20 mouse cellular contexts compared by ENCODE assay signal in the genomic region with DNA sequence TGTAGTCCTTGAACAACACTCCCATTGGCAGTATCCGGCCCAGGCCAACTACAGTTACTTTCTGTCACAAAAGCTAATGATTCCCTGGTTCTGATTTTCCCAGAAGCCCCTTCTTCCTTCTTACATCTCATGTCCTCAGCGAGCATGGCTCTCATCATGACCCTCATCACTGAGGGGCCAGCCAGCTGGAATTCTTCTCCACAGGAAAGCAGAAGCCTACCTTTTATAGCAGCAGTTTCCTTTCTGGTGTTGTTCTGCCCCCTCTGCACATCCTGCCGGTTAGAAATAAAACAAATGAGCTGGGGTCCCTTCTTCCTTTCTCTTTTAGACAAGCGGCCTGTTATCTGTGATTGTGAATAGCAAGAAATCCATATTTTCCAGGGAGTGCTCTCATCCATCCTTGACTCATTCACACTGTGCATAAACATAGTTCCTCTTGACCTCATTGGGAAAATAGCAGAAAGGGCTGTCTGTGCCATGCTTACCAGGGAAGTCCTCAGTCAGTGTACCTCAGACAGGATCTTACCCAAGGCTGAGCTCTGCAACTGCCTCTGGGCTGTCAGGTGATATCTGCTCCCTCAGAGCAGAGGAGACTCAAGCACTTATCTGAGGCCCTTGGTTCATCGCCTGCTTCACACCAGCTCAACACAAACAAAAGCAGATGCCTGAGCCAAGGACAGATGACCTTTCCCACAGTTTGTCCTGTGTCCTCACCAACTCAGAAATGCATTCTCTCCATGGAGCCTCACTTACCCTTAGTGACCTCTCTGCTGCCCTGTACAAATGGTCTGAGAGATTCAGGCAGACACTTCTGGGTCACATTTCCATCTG. TPM values are rescaled to one million over a fixed set of nuclear protein-coding genes. Genes with fewer than 3 reads are reported as not detected.
DNase-seq lines count a peak whose midpoint lies in the region; ATAC-seq and TF ChIP-seq lines count a peak whose summit lies in the region.
"Had no signal": no experiment of that assay in that cellular context is flagged by ENCODE, and none has a peak within 500 bp of the region (broad histone marks: within the 10 kb centered on the region; RNA-seq: fewer than 3 reads in every experiment).

No protein-coding gene starts in this region.

- WGBS in intestine, embryonic 14.5 days = 34% methylated on average over 5 of the region's 5 CpGs
- 48% methylated on average over 5 of the region's 5 CpGs for WGBS in intestine, postnatal 0 days
- WGBS in heart, postnatal 0 days = 31% methylated on average over 5 of the region's 5 CpGs

- no peak overlapping the region for H3K4me3 ChIP-seq in intestine, embryonic 14.5 days (ENCODE audit: low read depth, low read length)
- H3K4me3 ChIP-seq in intestine, postnatal 0 days (ENCODE audit: low read depth, low read length) = no peak overlapping the region
- H3K4me3 ChIP-seq in heart, postnatal 0 days (ENCODE audit: low read depth, low read length) = no peak overlapping the region
- H3K4me3 ChIP-seq: lung, embryonic 15.5 days had no signal

- TF ChIP-seq EP300 in heart, postnatal 0 days (IDR thresholded peaks at IDR 0.05; ENCODE audit: low read depth) = no peak

- H3K4me2 ChIP-seq in intestine, embryonic 14.5 days (ENCODE audit: low read length) = no peak overlapping the region
- H3K4me2 ChIP-seq in intestine, postnatal 0 days (replicated peaks; ENCODE audit: low read depth) = no peak overlapping the region
- H3K4me2 ChIP-seq in heart, postnatal 0 days (ENCODE audit: low read depth, low read length) = no peak overlapping the region
- H3K4me2 ChIP-seq: lung, embryonic 15.5 days had no signal

- H3K27me3 ChIP-seq in intestine, embryonic 14.5 days (replicated peaks; ENCODE audit: control insufficient read depth, insufficient read depth, low read length) = no peaks in the 10 kb centered on the region
- H3K27me3 ChIP-seq in intestine, postnatal 0 days (replicated peaks; ENCODE audit: control insufficient read depth, insufficient read depth, low read length) = no peaks in the 10 kb centered on the region
- no peaks in the 10 kb centered on the region for H3K27me3 ChIP-seq in heart, postnatal 0 days (ENCODE audit: control insufficient read depth, insufficient read depth, low read length)
- H3K27me3 ChIP-seq: lung, embryonic 15.5 days had no signal

- H3K9ac ChIP-seq in intestine, embryonic 14.5 days (ENCODE audit: low read length) = no peak overlapping the region
- H3K9ac ChIP-seq in intestine, postnatal 0 days (ENCODE audit: low read depth, low read length) = no peak overlapping the region
- H3K9ac ChIP-seq in heart, postnatal 0 days (replicated peaks; ENCODE audit: low read depth, low read length) = no peak overlapping the region; the same call in 1 of the 2 replicates
- H3K9ac ChIP-seq: lung, embryonic 15.5 days had no signal

- ATAC-seq in intestine, embryonic 14.5 days (replicated peaks; ENCODE audit: low FRiP score, low TSS enrichment, low read depth) = no peak
- no peak for ATAC-seq in intestine, postnatal 0 days
- ATAC-seq in heart, postnatal 0 days (ENCODE audit: insufficient read depth, low read depth) = peak; percentile 68
- ATAC-seq in inflammation-experienced regulatory T-cells, adult 6 months = no peak

- peak; percentile 45 for DNase-seq in intestine, embryonic 14.5 days (ENCODE audit: low spot score)
- DNase-seq in brain, adult 2 months (ENCODE audit: low read depth, low spot score) = peak; percentile 2
- DNase-seq in heart, adult 8-10 months (ENCODE audit: low spot score) = peak; percentile 1
- DNase-seq in heart, postnatal 0 days (ENCODE audit: low spot score) = peak; percentile 34
- no peak for DNase-seq in ovary, postnatal 10 days (ENCODE audit: low spot score)
- DNase-seq in thymus, postnatal 14 days = no peak
- DNase-seq: cerebellum, adult 18-20 months; gastrocnemius, postnatal 10 days; kidney, postnatal 36 days; left cerebral cortex, postnatal 4 days had no signal

- no peak for TF ChIP-seq CTCF in intestine, postnatal 0 days (IDR thresholded peaks at IDR 0.05; ENCODE audit: low read depth)
- TF ChIP-seq CTCF in heart, postnatal 0 days (IDR thresholded peaks at IDR 0.05; ENCODE audit: low read depth) = no peak

- H3K36me3 ChIP-seq in intestine, embryonic 14.5 days (ENCODE audit: control insufficient read depth, insufficient read depth, low read length) = no peaks in the 10 kb centered on the region
- no peaks in the 10 kb centered on the region for H3K36me3 ChIP-seq in intestine, postnatal 0 days (ENCODE audit: control insufficient read depth, insufficient read depth)
- H3K36me3 ChIP-seq in heart, postnatal 0 days (replicated peaks; ENCODE audit: control insufficient read depth, insufficient read depth, low read length) = no peaks in the 10 kb centered on the region
- H3K36me3 ChIP-seq: lung, embryonic 15.5 days had no signal

- H3K4me1 ChIP-seq in intestine, embryonic 14.5 days (replicated peaks; ENCODE audit: control insufficient read depth, insufficient read depth, low read length) = no peaks in the 10 kb centered on the region; the same call in 1 of the 2 replicates
- H3K4me1 ChIP-seq in intestine, postnatal 0 days (replicated peaks; ENCODE audit: control insufficient read depth, insufficient read depth, low read length) = no peaks in the 10 kb centered on the region
- peaks cover 15% of the 10 kb centered on the region for H3K4me1 ChIP-seq in heart, postnatal 0 days (ENCODE audit: control insufficient read depth, insufficient read depth)
- H3K4me1 ChIP-seq: lung, embryonic 15.5 days had no signal

- H3K27ac ChIP-seq in intestine, embryonic 14.5 days (ENCODE audit: low read depth) = peak overlapping the region; percentile 57; the same call in 1 of the 2 replicates
- H3K27ac ChIP-seq in intestine, postnatal 0 days (ENCODE audit: low read depth, low read length) = no peak overlapping the region
- peak overlapping the region; percentile 46 for H3K27ac ChIP-seq in heart, postnatal 0 days (ENCODE audit: low read depth)
- H3K27ac ChIP-seq: lung, embryonic 15.5 days had no signal

- no peaks in the 10 kb centered on the region for H3K9me3 ChIP-seq in intestine, embryonic 14.5 days (ENCODE audit: control insufficient read depth, low read length)
- H3K9me3 ChIP-seq in intestine, postnatal 0 days (ENCODE audit: control insufficient read depth) = no peaks in the 10 kb centered on the region
- H3K9me3 ChIP-seq in heart, postnatal 0 days (replicated peaks; ENCODE audit: control insufficient read depth, low read length) = no peaks in the 10 kb centered on the region
- H3K9me3 ChIP-seq: lung, embryonic 15.5 days had no signal

RNA-seq across cellular contexts. Expression of gene Gm30302, which starts 10.0 kb away (rescaled TPM):
- polyA plus RNA-seq in intestine, embryonic 14.5 days (2014; fragmentation: Nextera tagmentation; extraction: Ambion mirVana) = not detected in 2 replicates
- polyA plus RNA-seq in intestine, postnatal 0 days (2015; fragmentation: Nextera tagmentation; extraction: Ambion mirVana) = not detected in 2 replicates
- under 1 TPM; 0.11 to 0.90 (median 0.38) TPM for total RNA-seq in heart, adult 8-10 months (2022)
- not detected in 2 replicates for total RNA-seq in heart, postnatal 0 days (2014; rRNA removed; ENCODE audit: low replicate concordance)
- 0.25 and 0.27 TPM in 2 replicates for polyA plus RNA-seq in heart, postnatal 0 days (2015; fragmentation: Nextera tagmentation; extraction: Ambion mirVana)
- polyA plus RNA-seq in inflammation-experienced regulatory T-cells, adult 6 months (2017; shearing (Covaris generic)) = not detected
- total RNA-seq: gastrocnemius, postnatal 10 days; layer of hippocampus, postnatal 25 days; left cerebral cortex, postnatal 4 days; megakaryocyte-erythroid progenitor cell, adult 5-6 weeks had no signal
- polyA plus RNA-seq: brain, embryonic 14.5 days; C2C12; embryonic facial prominence, embryonic 11.5 days; lung, embryonic 15.5 days; neural tube, embryonic 14.5 days; thymus, postnatal 0 days had no signal

Comparison
In these comparisons a context has a peak if more than half of its experiments do, and no peak if none do; other contexts are left out.
1. DNase-seq: peak in intestine, embryonic 14.5 days (single experiment), brain, adult 2 months (single experiment), heart, adult 8-10 months (single experiment) and heart, postnatal 0 days (single experiment); none in ovary, postnatal 10 days (single experiment) and thymus, postnatal 14 days (single experiment).